Mouse (Mus musculus) adrenal gland, postnatal 14 days (tissue): ENCODE measurements around the gene Tmem26. TPM values are rescaled to one million over a fixed set of nuclear protein-coding genes. Genes with fewer than 3 reads are reported as not detected.

ENCODE experiments used
- DNase-seq: peaks from one replicate; pipeline ENCODE4 v3.0.0; 2021; ENCODE audit warnings: mixed read lengths
- total RNA-seq: library from RNA; stranded (reverse); gene quantifications from 2 replicates; pipeline ENCODE4 v1.2.3, GENCODE M21; 2021

Tmem26 gene
- total RNA-seq, 1 experiment from 2014 or later: 6.9 TPM

DNA sequence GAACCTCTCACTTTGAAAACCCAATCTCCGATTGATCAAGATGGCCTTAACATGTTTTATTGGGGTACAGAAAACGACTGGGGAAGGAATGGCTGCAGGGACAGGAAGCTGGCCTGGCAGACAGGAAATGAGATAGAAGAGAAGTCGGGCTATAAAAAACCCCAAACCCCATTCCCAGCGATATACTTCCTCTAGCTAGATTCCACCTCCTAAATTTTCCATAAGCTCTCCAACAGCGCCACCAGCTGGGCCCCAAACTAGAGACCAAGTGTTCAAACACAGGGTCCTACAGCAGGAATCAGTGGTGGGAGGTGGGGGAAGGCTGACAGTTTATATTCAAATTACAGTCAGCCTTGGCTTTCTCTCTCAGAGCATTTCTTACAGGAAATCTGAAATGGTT lies 35.8 kb downstream of the Tmem26 start:
- DNase-seq: peak; percentile 65

DNA sequence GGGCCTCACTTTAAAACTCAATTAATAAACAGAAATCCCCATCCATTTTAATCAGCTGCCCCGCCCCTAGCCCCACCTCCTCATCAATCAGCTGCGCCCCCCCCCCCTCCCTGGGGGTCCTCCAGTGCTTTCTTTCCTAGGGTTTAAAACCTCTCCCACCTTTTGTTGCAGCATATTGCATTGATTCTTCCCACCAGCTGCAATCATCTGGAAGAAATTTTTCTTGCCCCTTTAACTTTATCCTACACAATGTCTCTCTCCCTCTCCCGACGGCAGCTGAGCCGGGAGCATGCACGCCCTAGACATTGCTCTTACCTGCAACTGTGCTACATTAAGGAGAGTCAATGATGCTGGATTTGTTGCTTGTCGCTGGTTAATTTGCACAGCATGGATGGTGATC lies 36.3 kb downstream of the Tmem26 start:
- DNase-seq: no peak

DNA sequence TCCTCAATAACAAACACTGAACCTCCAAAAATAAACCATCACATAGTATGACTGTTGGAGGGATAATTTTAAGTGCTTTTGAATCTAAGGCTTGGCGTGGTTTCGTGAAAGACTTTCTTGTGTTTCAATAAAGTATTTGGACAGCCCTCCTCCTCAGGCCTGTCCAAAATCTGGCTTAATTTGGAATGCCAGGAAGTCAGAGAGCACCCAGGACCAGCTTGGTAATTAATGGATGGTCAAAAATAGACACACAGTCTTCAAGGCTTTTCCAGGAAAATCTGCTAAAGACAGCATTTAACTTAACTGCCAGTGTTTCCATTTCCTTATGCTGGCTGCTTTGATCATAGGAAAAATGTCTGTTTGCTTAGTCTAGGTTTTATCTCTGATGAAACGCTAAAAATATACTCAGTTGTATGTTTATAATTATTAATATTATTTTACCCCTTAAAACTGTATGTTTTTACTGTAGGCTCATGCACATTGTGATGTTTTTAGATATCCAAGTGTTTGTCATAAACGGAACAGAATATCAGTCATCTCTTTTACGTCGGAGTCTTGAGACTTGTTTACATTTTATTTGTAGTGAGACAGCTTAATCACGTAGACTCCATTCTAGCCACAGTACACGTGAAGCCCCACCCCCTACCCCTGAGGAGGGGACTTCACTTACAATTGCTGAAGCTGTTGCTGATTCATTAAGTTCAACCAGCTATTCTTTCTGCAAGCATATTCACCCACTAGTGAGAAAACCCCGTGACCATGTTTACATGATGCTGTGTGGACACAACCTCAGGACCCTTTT lies 57.8 kb downstream of the Tmem26 start:
- no peak for DNase-seq

DNA sequence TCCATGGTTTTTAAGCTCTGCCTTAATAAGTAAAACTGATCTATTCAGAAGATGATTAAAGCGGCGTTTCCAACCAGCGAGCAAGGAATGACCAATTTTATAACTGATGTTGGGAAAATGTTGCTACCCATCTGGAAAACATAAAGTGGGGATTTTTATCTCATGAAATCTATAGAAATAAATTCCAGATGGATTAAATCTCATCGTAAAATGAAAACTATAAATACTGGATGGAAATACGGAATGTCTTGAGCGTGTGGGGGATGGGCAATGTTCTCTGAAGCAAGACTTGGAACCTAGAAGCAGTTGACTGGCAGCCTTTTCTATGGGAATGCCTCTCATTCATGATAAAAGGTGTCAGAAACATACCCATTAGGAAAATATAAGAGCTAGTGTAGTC lies 59.3 kb downstream of the Tmem26 start:
- no peak for DNase-seq

DNA sequence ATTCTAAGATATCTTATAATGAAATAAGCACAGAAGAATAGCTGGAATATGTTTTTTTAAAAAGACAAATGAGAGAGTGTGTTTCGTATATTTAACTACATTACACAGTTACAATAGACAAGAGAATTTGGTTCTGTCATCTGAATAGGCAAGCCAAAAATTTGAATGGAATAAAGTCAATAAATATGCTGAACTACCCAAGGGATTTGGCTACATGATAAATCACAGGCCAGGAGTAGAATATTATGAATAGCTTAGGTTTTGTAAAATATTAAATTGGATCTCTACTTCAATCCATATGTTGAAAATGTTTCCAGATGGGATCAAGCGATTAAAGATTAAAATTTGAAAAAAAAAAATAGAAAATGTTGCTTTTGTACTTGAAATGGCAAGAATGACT lies 60.4 kb downstream of the Tmem26 start:
- no peak for DNase-seq

DNA sequence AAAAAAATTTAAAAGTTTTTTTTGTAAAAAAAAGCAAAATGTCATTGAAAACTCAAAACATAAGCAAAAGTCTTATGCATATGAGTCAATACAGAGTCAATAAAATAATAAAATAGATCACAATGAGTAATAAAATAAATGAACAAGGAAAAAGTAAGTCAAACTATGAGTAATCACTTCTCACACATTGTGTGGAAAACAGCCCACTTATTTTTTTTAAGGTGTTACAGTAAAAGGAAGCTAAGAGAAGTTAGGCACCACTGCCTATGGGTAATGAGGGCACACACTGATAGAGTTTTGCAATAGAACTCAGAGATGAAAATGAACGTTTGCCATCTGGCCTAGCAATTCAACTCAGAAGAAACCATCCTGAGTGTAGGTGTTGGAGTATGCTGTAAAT lies 61.0 kb downstream of the Tmem26 start:
- DNase-seq: no peak

DNA sequence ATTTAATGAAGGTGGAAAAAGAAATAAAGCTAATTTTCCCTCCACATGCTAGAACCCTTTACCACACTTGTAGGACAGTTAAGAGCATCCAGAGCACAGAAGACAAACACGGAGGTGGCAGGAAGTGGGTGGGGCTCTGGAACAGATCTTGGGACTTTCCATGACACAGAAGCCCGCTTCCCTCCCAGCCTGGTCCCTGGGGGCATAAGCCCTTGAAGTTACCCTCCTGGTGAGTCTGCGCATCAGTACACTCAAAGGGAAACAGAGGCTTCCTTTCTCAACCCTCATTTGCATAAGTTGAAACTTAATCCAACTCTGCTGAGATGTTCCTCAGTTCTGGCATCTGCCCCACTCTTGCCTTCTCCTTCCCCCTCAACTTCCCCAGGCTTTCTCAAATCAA lies 72.0 kb downstream of the Tmem26 start:
- DNase-seq: peak; percentile 68

DNA sequence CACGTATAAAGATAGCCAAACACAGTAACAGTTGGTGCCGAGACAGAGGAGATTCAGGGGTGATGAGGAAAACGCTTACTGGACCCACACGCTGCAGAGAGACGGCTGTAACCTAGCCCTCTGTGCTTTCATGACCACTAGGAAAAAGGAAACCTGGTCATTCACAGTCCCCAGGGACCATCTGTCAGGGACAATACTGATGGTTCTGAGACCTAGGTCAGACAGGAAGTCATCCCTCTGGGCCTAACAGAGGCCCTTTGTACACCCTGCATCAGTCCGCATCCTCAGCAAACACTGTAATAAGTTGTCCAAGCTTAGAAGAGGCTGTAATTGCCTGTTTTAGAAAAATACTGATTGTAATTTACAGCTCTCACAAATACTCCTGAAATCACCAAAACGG lies 76.4 kb downstream of the Tmem26 start:
- DNase-seq: peak; percentile 43

DNA sequence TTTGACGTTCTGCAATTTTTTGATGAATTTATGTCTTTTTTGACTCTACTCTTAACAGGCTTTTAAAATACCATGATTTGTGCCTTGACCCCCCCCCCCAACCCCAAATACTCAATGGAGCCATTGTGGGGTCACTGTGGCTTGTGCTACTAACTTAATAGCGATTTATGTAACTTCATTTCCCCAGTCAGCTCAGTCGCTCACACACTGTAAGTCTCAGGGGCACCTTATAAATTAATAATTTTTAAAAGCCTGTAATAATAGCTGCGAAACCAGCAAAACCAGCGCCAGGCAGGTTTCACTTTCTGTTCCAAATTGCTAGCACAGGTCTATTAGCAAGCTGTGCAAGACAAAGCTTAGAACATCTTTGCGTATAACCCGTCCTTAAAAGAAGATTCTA lies 76.9 kb downstream of the Tmem26 start:
- no peak for DNase-seq

DNA sequence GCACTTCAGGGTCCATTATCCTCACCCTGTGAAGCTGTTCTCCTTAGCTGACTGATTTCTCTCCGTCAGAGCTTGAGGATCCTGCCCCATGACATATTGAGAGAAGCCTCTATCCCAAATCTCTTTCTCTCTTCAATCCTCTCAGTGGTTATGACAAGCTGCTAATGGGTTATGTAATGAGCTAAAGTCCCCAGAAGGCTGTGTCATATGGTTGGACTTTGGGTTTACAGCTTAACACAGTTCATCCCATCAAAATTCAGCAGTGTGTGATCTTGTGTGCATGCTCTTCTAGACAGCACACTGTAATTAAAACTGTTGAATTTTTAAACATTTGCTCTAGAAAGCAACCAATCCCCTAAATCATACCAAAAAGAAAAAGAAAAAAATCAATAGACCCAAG lies 82.9 kb downstream of the Tmem26 start:
- DNase-seq: no peak

DNA sequence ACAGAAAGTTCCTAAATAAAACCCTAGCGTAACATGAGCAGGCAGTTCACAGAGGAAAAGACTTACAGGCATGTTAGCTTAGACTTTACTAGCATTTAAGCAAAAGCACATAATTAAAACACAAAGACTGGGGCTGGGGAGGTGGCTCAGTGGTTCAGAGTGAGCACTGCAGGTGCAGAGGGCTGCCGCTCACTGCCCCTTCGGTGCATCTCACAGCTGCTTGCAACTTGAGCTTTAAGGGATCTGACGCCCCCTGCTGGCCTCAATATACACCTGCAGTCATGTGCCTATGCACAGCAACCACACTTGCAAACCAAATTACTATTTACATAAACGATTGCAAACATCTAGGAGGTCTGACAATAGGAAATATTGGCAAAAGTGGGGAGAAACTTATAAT lies 87.5 kb downstream of the Tmem26 start:
- no peak for DNase-seq

DNA sequence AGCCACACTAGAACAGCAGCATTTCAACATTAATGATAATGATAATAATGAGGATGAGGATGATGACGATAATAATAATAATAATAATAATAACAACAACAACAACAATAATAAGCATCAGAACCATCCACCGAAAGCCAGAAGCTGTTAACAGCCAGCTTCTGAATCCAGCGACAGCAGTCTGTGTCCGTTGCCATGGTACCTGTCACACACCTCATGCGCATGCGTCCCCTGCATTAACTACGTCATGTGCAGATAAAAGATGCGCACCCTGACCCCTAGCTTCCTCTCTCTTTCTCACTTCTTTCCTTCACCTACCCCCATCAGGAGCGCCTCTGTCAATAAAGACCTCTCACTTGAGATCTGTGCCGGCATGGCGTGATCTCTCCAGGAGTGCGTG lies 89.3 kb downstream of the Tmem26 start:
- no peak for DNase-seq

DNA sequence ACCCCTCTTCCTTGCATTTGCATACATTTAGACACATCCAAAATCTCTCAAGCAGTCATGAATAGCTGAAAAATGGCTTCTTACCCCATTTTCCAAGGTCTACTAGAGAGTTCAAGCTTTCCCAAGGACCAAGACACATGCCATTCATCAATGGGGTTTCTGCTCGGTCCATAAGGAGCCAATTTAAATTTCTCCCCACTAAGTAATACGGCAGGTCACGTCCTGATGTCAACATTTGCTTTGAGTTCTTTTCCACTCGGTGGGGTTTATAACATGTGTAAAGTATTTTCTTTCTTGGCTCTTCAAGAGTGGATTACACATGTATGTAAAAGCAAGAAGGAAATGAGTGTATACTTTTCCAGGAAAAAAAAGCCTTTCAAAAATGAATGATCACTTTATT lies 93.8 kb downstream of the Tmem26 start:
- DNase-seq: no peak

DNA sequence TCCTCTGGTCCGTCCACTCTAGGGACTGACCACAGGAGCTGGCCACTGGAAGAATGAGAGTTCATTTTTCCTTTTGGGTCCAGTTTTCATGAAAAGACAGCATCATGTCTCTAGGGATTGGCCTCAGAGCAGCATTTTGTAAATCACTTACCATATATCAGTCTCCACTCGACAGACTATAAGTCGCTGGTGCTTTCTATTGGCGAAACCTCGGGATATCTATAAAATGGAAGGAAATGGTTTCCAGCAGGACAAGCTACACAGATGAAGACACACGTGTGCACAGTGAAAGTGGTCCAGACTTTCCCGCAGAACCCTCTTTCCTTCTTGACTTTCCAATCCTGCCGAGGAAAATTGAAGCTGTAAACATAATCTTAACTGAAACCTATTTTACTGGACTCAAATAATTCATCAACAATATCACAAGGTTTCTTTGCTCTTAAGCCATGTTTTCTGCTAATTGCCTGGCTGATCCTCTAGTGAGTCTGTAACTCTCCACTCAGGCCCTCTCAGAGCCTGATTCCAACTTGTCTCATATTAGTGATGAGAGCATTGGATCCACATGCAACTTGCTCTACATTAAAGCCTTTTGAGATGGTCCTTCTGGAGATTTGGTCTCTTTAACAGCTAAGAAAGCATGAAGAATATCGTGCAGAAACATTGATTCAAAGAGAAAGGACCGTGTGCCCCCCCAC lies 94.8 kb downstream of the Tmem26 start:
- no peak for DNase-seq

DNA sequence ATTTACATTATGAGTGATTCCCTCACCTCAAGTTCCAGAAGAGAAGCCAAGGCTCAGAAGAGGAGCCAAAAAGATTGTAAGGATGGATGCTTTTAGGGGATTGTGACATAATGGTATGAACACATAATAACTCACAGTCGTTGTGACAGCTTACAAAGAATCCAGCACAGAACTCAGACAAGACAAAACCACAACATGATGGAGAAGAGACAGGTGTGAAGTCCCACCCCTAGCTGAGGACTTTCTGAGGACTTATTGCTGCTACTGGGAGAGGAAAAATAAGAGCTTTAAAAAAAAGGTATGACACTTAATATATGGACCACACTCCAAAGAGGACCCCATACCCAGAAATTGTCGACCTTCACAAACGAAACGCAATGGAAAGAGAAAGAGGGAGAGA lies 101.1 kb downstream of the Tmem26 start:
- no peak for DNase-seq

Other genes starting within 250 kb of the Tmem26 start
- 6.1 and 6.5 TPM in 2 replicates for gene Cabcoco1, start 181.8 kb upstream of the Tmem26 start, total RNA-seq